Mouse (Mus musculus): ENCODE measurements around the gene Dscaml1. TPM values are rescaled to one million over a fixed set of nuclear protein-coding genes. Genes with fewer than 3 reads are reported as not detected.

Dscaml1 gene
- polyA plus RNA-seq, 1 experiment from 2014 or later, result 0.23 TPM

DNA sequence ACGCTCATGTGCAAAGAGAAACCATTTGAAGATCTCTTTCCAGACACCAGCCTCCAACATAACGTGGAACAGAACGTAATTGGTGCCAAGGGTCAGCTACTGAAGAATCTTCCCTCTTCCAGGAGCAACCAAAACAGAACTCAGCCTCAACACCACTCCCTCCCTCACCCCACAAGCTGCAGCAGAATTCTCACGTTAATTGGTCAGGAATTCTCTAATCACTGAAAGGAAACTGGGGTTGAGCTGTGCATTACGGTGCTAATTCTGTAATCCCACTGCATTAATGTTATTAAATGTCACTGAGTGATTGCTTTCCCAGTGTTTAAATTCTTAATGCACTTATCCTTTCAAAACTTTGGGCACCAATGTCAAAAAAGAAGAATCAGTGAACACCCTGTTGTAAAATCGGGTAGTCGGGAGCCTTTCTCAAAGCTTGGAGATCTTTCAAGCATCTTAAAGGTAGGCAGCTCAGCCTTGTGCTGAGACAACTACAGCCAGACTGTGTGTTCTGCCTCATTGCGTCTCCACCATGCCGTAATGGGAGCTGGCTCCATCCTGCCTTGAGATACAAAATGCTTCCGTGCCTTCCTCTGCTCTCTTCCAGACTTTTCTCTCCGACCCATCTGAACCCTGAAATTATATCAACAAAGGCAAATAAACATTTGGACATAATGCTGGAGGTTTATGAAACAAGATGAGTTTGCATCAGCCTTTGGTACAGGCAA is 184.1 kb downstream of the Dscaml1 start:
- 71% methylated on average over 11 of the region's 11 CpGs for WGBS (ENCODE audit: insufficient replicate concordance)
- no peaks in the 10 kb centered on the region for H3K9me3 ChIP-seq (replicated peaks; ENCODE audit: control insufficient read depth, low read length)
- no peak for ATAC-seq (replicated peaks; ENCODE audit: insufficient number of reproducible peaks, low FRiP score, low TSS enrichment)

DNA sequence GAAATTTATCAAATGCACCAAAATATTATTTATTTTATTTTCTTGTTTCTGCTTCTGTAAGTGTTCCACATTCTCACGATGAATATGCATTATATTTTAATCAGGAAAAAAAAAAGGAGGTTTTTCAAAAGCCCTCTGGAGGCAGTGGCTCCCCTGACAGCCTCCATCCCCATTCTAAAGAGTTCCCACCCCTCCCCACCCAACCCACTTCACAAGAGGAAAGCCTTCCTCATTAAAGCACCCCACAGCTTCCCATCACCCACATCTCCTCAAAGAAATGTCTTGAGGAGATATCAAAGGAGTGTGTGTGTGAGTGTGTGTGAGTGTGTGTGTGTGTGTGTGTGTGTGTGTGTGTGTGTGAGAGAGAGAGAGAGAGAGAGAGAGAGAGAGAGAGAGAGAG is 188.2 kb downstream of the Dscaml1 start:
- H3K9me3 ChIP-seq (replicated peaks; ENCODE audit: control insufficient read depth, low read length), result no peaks in the 10 kb centered on the region
- no peaks in the 10 kb centered on the region for H3K36me3 ChIP-seq (ENCODE audit: control insufficient read depth, insufficient read depth, low read length)
- H3K27ac ChIP-seq (ENCODE audit: low read depth, low read length), result no peak overlapping the region
- H3K4me2 ChIP-seq, result no peak overlapping the region
- no peak overlapping the region for H3K9ac ChIP-seq (ENCODE audit: low read depth, low read length)
- no peak for ATAC-seq (replicated peaks; ENCODE audit: insufficient number of reproducible peaks, low FRiP score, low TSS enrichment)
- H3K4me3 ChIP-seq (ENCODE audit: low read depth, low read length), result no peak overlapping the region
- 73% methylated on average over 1 of the region's 1 CpGs for WGBS (ENCODE audit: insufficient replicate concordance)
- no peaks in the 10 kb centered on the region for H3K4me1 ChIP-seq (ENCODE audit: control insufficient read depth, insufficient read depth, low read length)
- H3K27me3 ChIP-seq (ENCODE audit: control insufficient read depth, insufficient read depth, low read length), result no peaks in the 10 kb centered on the region

More for the DNA sequence above, 184.1 kb downstream of the Dscaml1 start:
- 0 out of 2 replicates have a peak, but pooled peaks cover 3% of the 10 kb centered on the region for H3K27me3 ChIP-seq (ENCODE audit: control insufficient read depth, insufficient read depth, low read length)
- H3K9ac ChIP-seq (ENCODE audit: low read depth, low read length), result no peak overlapping the region
- no peak overlapping the region for H3K4me2 ChIP-seq
- no peaks in the 10 kb centered on the region for H3K36me3 ChIP-seq (ENCODE audit: control insufficient read depth, insufficient read depth, low read length)
- no peaks in the 10 kb centered on the region for H3K4me1 ChIP-seq (ENCODE audit: control insufficient read depth, insufficient read depth, low read length)
- no peak overlapping the region for H3K27ac ChIP-seq (ENCODE audit: low read depth, low read length)
- H3K4me3 ChIP-seq (ENCODE audit: low read depth, low read length), result no peak overlapping the region

DNA sequence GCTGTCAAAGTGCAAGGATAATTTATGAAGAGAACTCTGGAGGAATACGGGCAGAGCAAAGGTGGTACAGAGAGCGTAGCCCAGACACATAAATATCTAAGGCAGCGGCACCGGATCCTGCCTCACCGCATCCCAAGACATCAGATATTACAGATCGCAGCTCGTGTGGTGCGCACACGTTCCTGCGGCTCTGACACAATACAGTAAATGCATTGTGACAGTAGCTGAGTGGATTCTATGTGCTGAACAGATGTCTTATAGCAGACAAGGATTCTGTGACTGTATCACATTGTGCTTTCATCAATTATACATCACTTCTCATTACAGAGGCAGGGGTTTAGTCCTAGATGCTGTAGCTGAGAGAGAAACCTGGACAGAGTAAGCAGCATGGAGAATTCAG is 191.5 kb downstream of the Dscaml1 start:
- Histone ChIP-seq H3K9me3 (replicated peaks; ENCODE audit: control insufficient read depth, low read length) (no peaks in the 10 kb centered on the region), H3K4me3 (ENCODE audit: low read depth, low read length) (no peak overlapping the region), H3K4me2 (no peak overlapping the region), H3K9ac (ENCODE audit: low read depth, low read length) (no peak overlapping the region), H3K27me3 (ENCODE audit: control insufficient read depth, insufficient read depth, low read length) (no peaks in the 10 kb centered on the region), H3K27ac (ENCODE audit: low read depth, low read length) (no peak overlapping the region), H3K4me1 (ENCODE audit: control insufficient read depth, insufficient read depth, low read length) (no peaks in the 10 kb centered on the region), H3K36me3 (ENCODE audit: control insufficient read depth, insufficient read depth, low read length) (no peaks in the 10 kb centered on the region)
- ATAC-seq (replicated peaks; ENCODE audit: insufficient number of reproducible peaks, low FRiP score, low TSS enrichment), result no peak
- 82% methylated on average over 10 of the region's 10 CpGs for WGBS (ENCODE audit: insufficient replicate concordance)

DNA sequence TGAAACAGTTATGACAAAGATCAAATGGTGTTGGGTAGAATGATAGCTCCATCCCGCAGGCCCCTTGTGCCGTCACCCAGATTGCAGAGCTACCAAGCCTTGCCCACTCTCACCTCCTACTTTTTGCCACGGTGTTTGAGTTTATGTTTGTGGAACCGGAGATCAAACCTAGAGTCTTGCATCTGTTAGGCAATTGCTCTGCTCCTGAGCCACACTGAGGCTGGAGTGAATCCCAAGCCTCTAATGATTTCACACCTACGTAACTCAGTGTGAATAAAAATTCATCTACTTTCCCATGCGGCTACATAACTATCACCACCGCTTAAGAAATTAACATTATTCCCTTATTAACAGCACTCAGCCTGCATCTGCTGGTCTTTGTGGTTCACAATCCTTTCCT is 192.0 kb downstream of the Dscaml1 start:
- ATAC-seq (replicated peaks; ENCODE audit: insufficient number of reproducible peaks, low FRiP score, low TSS enrichment), result no peak

DNA sequence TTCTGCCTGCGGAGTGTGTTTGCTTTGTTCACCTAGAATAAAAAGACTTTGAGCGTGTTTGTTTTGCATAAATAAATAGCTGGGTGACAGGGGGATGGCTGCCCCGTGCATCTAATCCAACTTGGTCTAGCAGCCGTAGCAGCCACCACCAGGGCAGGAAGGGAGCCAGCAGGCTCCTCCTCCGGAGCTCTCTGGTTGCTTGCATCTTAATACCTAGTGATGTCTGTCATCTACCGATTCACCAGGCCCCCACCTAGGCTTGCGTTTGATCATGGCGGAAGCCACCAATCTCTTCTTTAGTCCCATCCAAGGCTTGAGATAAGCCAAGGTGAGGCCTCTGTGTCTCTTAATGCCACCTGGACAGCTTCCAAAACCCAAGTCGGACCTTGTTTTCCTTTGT is 193.6 kb downstream of the Dscaml1 start:
- H3K9me3 ChIP-seq (replicated peaks; ENCODE audit: control insufficient read depth, low read length), result no peaks in the 10 kb centered on the region
- H3K27ac ChIP-seq (ENCODE audit: low read depth, low read length), result no peak overlapping the region
- H3K4me1 ChIP-seq (ENCODE audit: control insufficient read depth, insufficient read depth, low read length), result no peaks in the 10 kb centered on the region
- H3K9ac ChIP-seq (ENCODE audit: low read depth, low read length), result no peak overlapping the region
- no peak overlapping the region for H3K4me2 ChIP-seq
- H3K36me3 ChIP-seq (ENCODE audit: control insufficient read depth, insufficient read depth, low read length), result no peaks in the 10 kb centered on the region
- no peak for ATAC-seq (replicated peaks; ENCODE audit: insufficient number of reproducible peaks, low FRiP score, low TSS enrichment)
- H3K27me3 ChIP-seq (ENCODE audit: control insufficient read depth, insufficient read depth, low read length), result no peaks in the 10 kb centered on the region
- 52% methylated on average over 9 of the region's 9 CpGs for WGBS (ENCODE audit: insufficient replicate concordance)
- H3K4me3 ChIP-seq (ENCODE audit: low read depth, low read length), result no peak overlapping the region

More for the DNA sequence above, 192.0 kb downstream of the Dscaml1 start:
- Histone ChIP-seq H3K4me2 (no peak overlapping the region), H3K9me3 (replicated peaks; ENCODE audit: control insufficient read depth, low read length) (no peaks in the 10 kb centered on the region), H3K4me1 (ENCODE audit: control insufficient read depth, insufficient read depth, low read length) (no peaks in the 10 kb centered on the region), H3K36me3 (ENCODE audit: control insufficient read depth, insufficient read depth, low read length) (no peaks in the 10 kb centered on the region), H3K27ac (ENCODE audit: low read depth, low read length) (no peak overlapping the region), H3K4me3 (ENCODE audit: low read depth, low read length) (no peak overlapping the region), H3K27me3 (ENCODE audit: control insufficient read depth, insufficient read depth, low read length) (no peaks in the 10 kb centered on the region), H3K9ac (ENCODE audit: low read depth, low read length) (no peak overlapping the region)
- 80% methylated on average over 7 of the region's 7 CpGs for WGBS (ENCODE audit: insufficient replicate concordance)

DNA sequence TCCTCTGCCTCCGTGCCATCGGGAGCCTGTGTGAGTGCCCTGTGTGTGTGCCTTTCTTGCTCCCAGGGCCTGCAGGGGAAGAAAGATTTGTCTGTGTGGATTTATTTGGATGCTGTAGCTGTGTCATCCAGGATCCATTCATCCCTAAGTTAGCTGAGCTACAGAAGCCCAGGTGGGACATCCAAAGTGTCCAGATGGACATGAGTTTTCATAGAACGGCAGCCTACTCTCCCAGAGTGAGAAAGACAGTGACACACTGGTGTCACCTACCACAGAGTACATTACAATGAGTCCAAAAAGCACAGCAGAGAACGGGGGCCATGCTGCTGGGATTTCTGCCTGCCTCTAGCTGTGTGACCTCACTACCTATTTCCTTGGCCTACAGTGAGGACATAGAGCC is 194.5 kb downstream of the Dscaml1 start:
- ATAC-seq (replicated peaks; ENCODE audit: insufficient number of reproducible peaks, low FRiP score, low TSS enrichment), result no peak
- Histone ChIP-seq H3K27ac (ENCODE audit: low read depth, low read length) (no peak overlapping the region), H3K4me1 (ENCODE audit: control insufficient read depth, insufficient read depth, low read length) (no peaks in the 10 kb centered on the region), H3K9me3 (replicated peaks; ENCODE audit: control insufficient read depth, low read length) (no peaks in the 10 kb centered on the region), H3K4me3 (ENCODE audit: low read depth, low read length) (no peak overlapping the region), H3K27me3 (ENCODE audit: control insufficient read depth, insufficient read depth, low read length) (no peaks in the 10 kb centered on the region), H3K9ac (ENCODE audit: low read depth, low read length) (no peak overlapping the region), H3K4me2 (no peak overlapping the region), H3K36me3 (ENCODE audit: control insufficient read depth, insufficient read depth, low read length) (no peaks in the 10 kb centered on the region)
- 89% methylated on average over 4 of the region's 4 CpGs for WGBS (ENCODE audit: insufficient replicate concordance)

DNA sequence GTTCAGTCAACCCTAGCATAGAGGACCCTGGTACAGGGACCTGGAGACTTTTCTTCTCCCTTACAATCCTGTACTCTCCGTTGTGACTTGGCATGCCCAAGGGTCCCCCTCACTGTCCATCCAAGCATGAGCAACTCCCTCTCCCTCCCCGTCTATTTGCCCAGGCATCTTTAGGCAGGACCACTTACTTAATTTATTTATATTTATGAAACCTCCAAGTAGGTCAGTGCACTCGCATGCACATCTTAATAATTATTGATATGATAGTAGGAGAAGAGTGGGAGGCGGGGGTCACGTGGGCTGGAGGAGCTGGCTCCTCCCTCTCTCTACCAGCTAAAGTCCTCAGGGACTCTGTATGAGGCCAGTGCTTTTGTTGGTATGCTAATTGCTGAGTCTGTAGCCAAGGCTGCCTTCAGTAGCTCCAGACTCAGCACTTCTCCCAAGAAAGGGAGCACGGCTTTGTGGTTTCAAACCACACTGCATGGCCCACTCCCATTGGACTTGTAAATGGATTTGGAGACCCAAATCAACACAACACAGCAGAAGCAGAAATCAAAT is 199.5 kb downstream of the Dscaml1 start:
- H3K36me3 ChIP-seq (ENCODE audit: control insufficient read depth, insufficient read depth, low read length), result no peaks in the 10 kb centered on the region
- no peaks in the 10 kb centered on the region for H3K27me3 ChIP-seq (ENCODE audit: control insufficient read depth, insufficient read depth, low read length)
- H3K9me3 ChIP-seq (replicated peaks; ENCODE audit: control insufficient read depth, low read length), result no peaks in the 10 kb centered on the region
- no peaks in the 10 kb centered on the region for H3K4me1 ChIP-seq (ENCODE audit: control insufficient read depth, insufficient read depth, low read length)
- no peak overlapping the region for H3K4me3 ChIP-seq (ENCODE audit: low read depth, low read length)
- ATAC-seq (replicated peaks; ENCODE audit: insufficient number of reproducible peaks, low FRiP score, low TSS enrichment), result no peak
- no peak overlapping the region for H3K27ac ChIP-seq (ENCODE audit: low read depth, low read length)
- no peak overlapping the region for H3K4me2 ChIP-seq
- H3K9ac ChIP-seq (ENCODE audit: low read depth, low read length), result no peak overlapping the region
- 65% methylated on average over 6 of the region's 6 CpGs for WGBS (ENCODE audit: insufficient replicate concordance)

DNA sequence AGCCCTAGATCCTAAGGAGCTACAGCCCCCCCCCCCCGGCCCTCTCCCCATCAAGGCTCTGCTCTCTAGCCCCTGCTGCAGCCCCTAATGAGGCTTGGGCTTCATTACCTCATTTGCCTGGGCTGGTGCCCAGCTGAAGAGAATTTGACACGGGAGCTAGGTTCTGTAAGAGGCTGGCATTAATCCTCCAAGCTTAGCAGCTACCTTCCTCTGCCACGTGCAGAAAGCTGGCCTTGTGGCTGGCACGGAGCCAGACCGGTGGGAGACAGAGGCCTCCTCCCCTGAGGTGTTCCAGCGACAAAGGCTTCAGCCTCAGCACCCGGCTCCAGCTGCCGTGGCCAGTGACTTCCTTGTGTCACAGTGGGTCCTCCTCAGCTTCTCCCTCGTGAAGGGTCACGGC is 206.1 kb downstream of the Dscaml1 start:
- no peaks in the 10 kb centered on the region; the same call in 1 of the 2 replicates for H3K4me1 ChIP-seq (ENCODE audit: control insufficient read depth, insufficient read depth, low read length)
- no peak for ATAC-seq (replicated peaks; ENCODE audit: insufficient number of reproducible peaks, low FRiP score, low TSS enrichment)
- H3K4me2 ChIP-seq, result no peak overlapping the region
- no peaks in the 10 kb centered on the region for H3K27me3 ChIP-seq (ENCODE audit: control insufficient read depth, insufficient read depth, low read length)
- no peak overlapping the region for H3K9ac ChIP-seq (ENCODE audit: low read depth, low read length)
- H3K4me3 ChIP-seq (ENCODE audit: low read depth, low read length), result no peak overlapping the region
- no peaks in the 10 kb centered on the region for H3K36me3 ChIP-seq (ENCODE audit: control insufficient read depth, insufficient read depth, low read length)
- H3K9me3 ChIP-seq (replicated peaks; ENCODE audit: control insufficient read depth, low read length), result no peaks in the 10 kb centered on the region
- 53% methylated on average over 10 of the region's 10 CpGs for WGBS (ENCODE audit: insufficient replicate concordance)
- no peak overlapping the region for H3K27ac ChIP-seq (ENCODE audit: low read depth, low read length)

DNA sequence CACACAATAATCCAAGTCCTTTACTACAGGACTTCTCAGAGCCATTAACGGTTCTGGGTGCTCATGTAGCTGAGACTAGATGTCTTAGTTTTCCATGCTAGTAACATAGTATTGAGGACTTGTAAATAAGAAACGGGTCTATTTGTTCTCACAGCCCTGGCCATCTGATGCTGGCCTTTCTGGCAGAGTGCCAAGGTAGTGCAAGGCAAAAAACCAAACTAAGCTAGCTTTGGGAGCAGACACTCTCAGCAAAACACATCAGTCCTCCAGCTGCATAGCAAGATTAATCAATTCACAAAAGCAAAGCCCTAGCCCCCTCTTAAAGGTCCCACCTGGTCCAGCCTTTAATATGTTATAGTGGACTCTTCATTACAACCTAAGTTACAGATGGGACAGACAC is 206.6 kb downstream of the Dscaml1 start:
- H3K4me3 ChIP-seq (ENCODE audit: low read depth, low read length), result no peak overlapping the region
- H3K27ac ChIP-seq (ENCODE audit: low read depth, low read length), result no peak overlapping the region
- no peaks in the 10 kb centered on the region; the same call in 1 of the 2 replicates for H3K4me1 ChIP-seq (ENCODE audit: control insufficient read depth, insufficient read depth, low read length)
- H3K9me3 ChIP-seq (replicated peaks; ENCODE audit: control insufficient read depth, low read length), result no peaks in the 10 kb centered on the region
- H3K36me3 ChIP-seq (ENCODE audit: control insufficient read depth, insufficient read depth, low read length), result no peaks in the 10 kb centered on the region
- no peaks in the 10 kb centered on the region for H3K27me3 ChIP-seq (ENCODE audit: control insufficient read depth, insufficient read depth, low read length)
- H3K4me2 ChIP-seq, result no peak overlapping the region
- whole genome bisulfite sequencing (ENCODE audit: insufficient replicate concordance), result 57% methylated on average over 2 of the region's 2 CpGs
- no peak overlapping the region for H3K9ac ChIP-seq (ENCODE audit: low read depth, low read length)
- no peak for ATAC-seq (replicated peaks; ENCODE audit: insufficient number of reproducible peaks, low FRiP score, low TSS enrichment)

Data from heart, embryonic 11.5 days (tissue).